Mouse (Mus musculus): ENCODE data around the gene Hist1h1a. TPM values are rescaled to one million over a fixed set of nuclear protein-coding genes. Genes with fewer than 3 reads are reported as not detected.
A peak's percentile ranks its signal among the peaks of the same experiment; 100 is the strongest.
"Not testable (repeated sequence)": the region's sequence is repeated elsewhere in the genome, so short reads cannot be mapped to it uniquely, and the experiment has no call there.

Hist1h1a gene
- polyA plus RNA-seq, 1 experiment from 2014 or later = 2.7 TPM

DNA sequence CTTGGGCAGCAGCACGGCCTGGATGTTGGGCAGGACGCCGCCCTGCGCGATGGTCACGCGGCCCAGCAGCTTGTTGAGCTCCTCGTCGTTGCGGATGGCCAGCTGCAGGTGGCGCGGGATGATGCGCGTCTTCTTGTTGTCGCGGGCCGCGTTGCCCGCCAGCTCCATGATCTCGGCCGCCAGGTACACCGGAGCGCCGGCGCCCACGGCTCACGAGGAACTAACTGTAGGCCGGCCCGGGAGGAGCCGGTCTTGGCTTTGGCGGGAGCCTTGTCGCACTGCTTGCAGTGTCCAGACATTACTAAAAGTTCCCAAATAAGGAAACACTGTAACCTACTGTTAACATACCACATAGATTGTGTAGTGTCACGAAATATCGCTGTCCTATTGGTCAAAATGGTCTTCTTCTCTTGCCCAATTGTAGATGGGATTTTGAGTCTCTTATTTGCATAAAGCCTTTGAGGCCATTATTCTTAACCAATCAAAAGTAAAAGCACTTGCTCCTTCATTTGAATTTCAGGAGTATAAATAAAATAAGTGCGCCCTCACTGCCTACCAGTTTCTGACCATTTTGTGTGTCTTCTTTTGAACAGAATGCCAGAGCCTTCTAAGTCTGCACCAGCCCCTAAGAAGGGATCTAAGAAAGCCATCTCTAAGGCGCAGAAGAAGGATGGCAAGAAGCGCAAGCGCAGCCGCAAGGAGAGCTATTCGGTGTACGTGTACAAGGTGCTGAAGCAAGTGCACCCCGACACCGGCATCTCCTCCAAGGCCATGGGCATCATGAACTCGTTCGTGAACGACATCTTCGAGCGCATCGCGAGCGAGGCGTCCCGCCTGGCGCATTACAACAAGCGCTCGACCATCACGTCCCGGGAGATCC lies 17.0 kb upstream of the Hist1h1a start, which contains the start of gene Hist1h2bb:
Hist1h2bb (plus strand) TSS at position 534 of the 880 bp plus-strand sequence.
- H3K9me3 ChIP-seq (replicated peaks); H3K36me3 ChIP-seq; H3K27me3 ChIP-seq (ENCODE audit: low read depth, poor library complexity, severe bottlenecking): not testable (repeated sequence)
- under 1% methylated on average over 44 of the region's 58 CpGs for WGBS
- Histone ChIP-seq H3K4me1 (peaks cover 36% of the 10 kb centered on the region), H3K4me3 (peak within 1 kb of the TSS; percentile 59), H3K27ac (replicated peaks) (peak within 1 kb of the TSS; percentile 97)
- DNase-seq (ENCODE audit: low spot score) = peak; percentile 79

DNA sequence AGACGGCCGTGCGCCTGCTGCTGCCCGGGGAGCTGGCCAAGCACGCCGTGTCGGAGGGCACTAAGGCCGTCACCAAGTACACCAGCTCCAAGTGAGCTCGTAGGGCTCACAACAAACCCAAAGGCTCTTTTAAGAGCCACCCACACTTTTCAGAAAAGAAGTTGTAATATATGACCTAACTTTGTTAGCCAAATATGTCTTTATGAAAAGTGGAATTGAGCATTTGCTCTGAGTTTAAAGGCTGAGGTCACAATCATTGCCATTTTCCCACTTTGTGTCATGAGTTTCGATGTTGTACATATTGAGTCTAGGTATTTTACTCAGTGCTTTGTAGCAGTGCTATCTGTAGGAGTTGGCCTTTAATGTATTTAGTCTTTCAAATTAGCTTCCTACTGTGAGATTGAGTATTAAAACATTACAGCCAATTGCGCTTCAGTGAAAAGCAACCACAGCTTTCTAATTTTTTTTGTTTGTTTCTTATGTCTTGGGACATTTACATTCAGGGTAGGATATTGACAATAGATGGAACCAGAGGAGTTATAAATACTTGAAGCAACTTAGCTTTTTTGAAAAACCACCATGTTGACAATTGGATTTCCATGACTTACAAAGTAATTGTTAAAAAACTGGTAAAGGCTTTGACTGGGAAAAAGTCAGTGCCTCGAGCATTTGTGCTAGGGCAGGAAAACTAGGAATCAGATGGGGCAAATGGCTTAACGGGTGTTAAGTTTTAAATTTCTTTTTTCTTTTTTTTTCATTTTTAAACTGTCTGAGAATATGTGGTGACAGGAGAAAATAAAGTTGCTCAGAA lies 16.2 kb upstream of the Hist1h1a start:
- peak overlapping the region; percentile 59 for H3K4me3 ChIP-seq
- H3K27me3 ChIP-seq (ENCODE audit: low read depth, poor library complexity, severe bottlenecking) = no peaks in the 10 kb centered on the region
- no peaks in the 10 kb centered on the region for H3K9me3 ChIP-seq (replicated peaks)
- WGBS = 2% methylated on average over 13 of the region's 13 CpGs
- DNase-seq (ENCODE audit: low spot score) = peak; percentile 32
- H3K4me1 ChIP-seq = peaks cover 35% of the 10 kb centered on the region
- H3K27ac ChIP-seq (replicated peaks) = peak overlapping the region; percentile 97
- H3K36me3 ChIP-seq = no peaks in the 10 kb centered on the region

- Histone ChIP-seq H3K4me1 (peaks cover 38% of the 10 kb centered on the region), H3K9me3 (replicated peaks) (no peaks in the 10 kb centered on the region), H3K27ac (replicated peaks) (peak overlapping the region; percentile 97), H3K36me3 (no peaks in the 10 kb centered on the region), H3K4me3 (peak overlapping the region; percentile 59), H3K27me3 (ENCODE audit: low read depth, poor library complexity, severe bottlenecking) (no peaks in the 10 kb centered on the region)
- DNase-seq (ENCODE audit: low spot score) = peak; percentile 50
- 10% methylated on average over 4 of the region's 4 CpGs for WGBS
Measured at GRCm38 (mm10) chr13:23747892-23748288, 15.6 kb upstream of the Hist1h1a start.

DNA sequence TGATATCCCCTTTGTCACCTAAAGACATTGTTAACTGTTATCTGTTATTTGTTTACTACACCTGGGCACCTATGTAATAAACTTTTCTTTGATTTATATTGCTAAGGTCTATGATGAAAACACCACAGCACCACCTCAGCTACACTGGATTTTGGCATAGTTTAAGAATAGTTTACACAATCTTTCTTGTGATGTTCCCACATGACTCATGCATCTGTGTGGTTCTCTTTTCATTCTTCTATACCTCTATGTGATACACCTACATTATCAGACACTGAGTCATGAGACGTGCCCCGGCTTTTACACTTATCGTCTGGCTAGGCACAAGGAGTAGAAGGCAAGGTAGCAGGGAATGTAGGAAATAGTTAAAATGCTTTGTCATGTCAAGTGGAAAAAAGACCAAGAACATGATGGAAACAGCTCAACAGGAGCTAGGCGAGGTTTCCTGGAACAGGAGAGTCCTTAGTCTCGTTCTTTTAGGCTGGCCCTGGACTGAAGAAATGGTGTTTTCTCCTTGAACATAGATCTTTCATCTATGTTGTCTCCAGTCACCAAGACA lies 13.8 kb upstream of the Hist1h1a start:
- Histone ChIP-seq H3K27ac (replicated peaks) (peak overlapping the region; percentile 97), H3K27me3 (ENCODE audit: low read depth, poor library complexity, severe bottlenecking) (no peaks in the 10 kb centered on the region), H3K4me1 (peaks cover 32% of the 10 kb centered on the region), H3K4me3 (no peak overlapping the region), H3K36me3 (no peaks in the 10 kb centered on the region), H3K9me3 (replicated peaks) (no peaks in the 10 kb centered on the region)
- 91% methylated on average over 5 of the region's 5 CpGs for WGBS
- no peak for DNase-seq (ENCODE audit: low spot score)

GRCm38 (mm10) chr13:23750839-23751477 lies 12.5 kb upstream of the Hist1h1a start, which contains the start of gene Hist1h2ab:
Hist1h2ab (plus strand) TSS chr13:23751126.
- peak; percentile 81 for DNase-seq (ENCODE audit: low spot score)
- not testable (repeated sequence) for H3K9me3 ChIP-seq (replicated peaks); H3K27me3 ChIP-seq (ENCODE audit: low read depth, poor library complexity, severe bottlenecking); H3K36me3 ChIP-seq
- Histone ChIP-seq H3K4me3 (peak within 1 kb of the TSS; percentile 54), H3K27ac (replicated peaks) (peak within 1 kb of the TSS; percentile 97), H3K4me1 (peaks cover 29% of the 10 kb centered on the region)
- WGBS = 1% methylated on average over 35 of the region's 47 CpGs

GRCm38 (mm10) chr13:23751478-23751956 lies 11.9 kb upstream of the Hist1h1a start:
- no peaks in the 10 kb centered on the region for H3K27me3 ChIP-seq (ENCODE audit: low read depth, poor library complexity, severe bottlenecking)
- under 1% methylated on average over 11 of the region's 11 CpGs for WGBS
- no peak for DNase-seq (ENCODE audit: low spot score)

GRCm38 (mm10) chr13:23752067-23752741 lies 11.3 kb upstream of the Hist1h1a start, which contains the start of gene Hist1h3b:
Hist1h3b (plus strand) TSS chr13:23752267.
- H3K9me3 ChIP-seq (replicated peaks); H3K36me3 ChIP-seq; H3K27me3 ChIP-seq (ENCODE audit: low read depth, poor library complexity, severe bottlenecking): not testable (repeated sequence)
- WGBS = under 1% methylated on average over 23 of the region's 47 CpGs
- peak within 1 kb of the TSS; percentile 54 for H3K4me3 ChIP-seq
- peak; percentile 92 for DNase-seq (ENCODE audit: low spot score)
- H3K4me1 ChIP-seq = peaks cover 27% of the 10 kb centered on the region
- peak within 1 kb of the TSS; percentile 97 for H3K27ac ChIP-seq (replicated peaks)

More at GRCm38 (mm10) chr13:23751478-23751956, 11.9 kb upstream of the Hist1h1a start:
- Histone ChIP-seq H3K36me3 (no peaks in the 10 kb centered on the region), H3K27ac (replicated peaks) (peak overlapping the region; percentile 97), H3K4me1 (peaks cover 29% of the 10 kb centered on the region), H3K9me3 (replicated peaks) (no peaks in the 10 kb centered on the region), H3K4me3 (peak overlapping the region; percentile 54)

DNA sequence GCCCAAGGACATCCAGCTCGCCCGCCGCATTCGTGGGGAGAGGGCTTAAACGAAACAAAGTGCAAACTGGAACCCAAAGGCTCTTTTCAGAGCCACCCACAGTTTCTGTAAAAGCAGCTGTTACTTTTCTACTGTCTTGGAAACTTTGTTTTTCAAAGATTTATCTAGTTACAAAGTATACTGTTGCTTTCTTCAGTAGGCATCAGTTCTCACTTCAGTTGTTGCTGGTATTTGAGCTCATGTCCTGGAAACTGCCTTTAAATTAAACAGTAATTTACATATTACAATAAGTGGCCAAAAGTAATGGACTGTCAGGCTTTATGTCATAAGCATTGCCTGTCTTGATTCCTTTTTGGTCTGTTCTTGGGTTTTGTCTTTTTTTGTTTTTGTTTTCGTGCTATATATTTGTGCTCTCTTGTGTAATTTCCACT lies 10.7 kb upstream of the Hist1h1a start:
- Histone ChIP-seq H3K27me3 (ENCODE audit: low read depth, poor library complexity, severe bottlenecking) (no peaks in the 10 kb centered on the region), H3K9me3 (replicated peaks) (no peaks in the 10 kb centered on the region), H3K4me3 (peak overlapping the region; percentile 51), H3K36me3 (no peaks in the 10 kb centered on the region), H3K4me1 (peaks cover 27% of the 10 kb centered on the region), H3K27ac (replicated peaks) (peak overlapping the region; percentile 92)
- no peak for DNase-seq (ENCODE audit: low spot score)
- 2% methylated on average over 6 of the region's 6 CpGs for WGBS

DNA sequence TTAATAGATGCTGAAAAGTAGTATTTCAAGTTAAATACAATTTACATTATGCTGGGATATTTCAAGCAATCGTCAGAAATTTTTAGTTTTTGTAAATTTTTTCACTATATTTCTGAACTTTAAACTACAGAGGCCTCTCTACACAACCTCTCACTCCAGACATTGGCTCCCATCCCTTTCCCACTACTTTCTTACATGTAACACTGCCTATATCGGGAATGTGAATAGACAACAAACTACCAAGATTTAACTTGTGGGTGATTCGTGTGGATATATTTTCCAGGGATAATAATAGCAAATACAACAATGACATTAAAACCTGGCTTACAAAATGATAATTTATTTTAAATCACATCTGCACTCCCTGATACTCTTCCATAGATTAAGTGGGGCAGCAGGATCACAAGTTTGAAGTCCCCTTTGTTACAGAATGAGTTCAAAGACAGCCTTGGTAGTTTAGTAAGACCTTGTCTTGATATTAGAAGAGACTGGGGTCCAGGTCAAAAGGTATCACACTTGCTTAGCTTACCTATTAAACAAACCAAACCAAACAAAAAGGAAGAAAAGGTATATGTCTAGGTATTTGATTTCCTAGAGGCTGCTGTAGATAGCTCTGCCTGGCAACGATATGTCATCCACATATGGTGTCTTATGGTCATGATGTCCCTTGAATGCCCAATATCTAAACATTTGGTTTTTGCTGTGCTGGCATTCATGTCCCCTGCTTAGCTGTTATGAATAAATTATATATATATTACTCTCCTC lies 10.0 kb upstream of the Hist1h1a start:
- no peaks in the 10 kb centered on the region for H3K36me3 ChIP-seq
- no peaks in the 10 kb centered on the region for H3K9me3 ChIP-seq (replicated peaks)
- no peaks in the 10 kb centered on the region for H3K27me3 ChIP-seq (ENCODE audit: low read depth, poor library complexity, severe bottlenecking)
- WGBS = 63% methylated on average over 4 of the region's 4 CpGs
- peak overlapping the region; percentile 92 for H3K27ac ChIP-seq (replicated peaks)
- no peak for DNase-seq (ENCODE audit: low spot score)
- peaks cover 23% of the 10 kb centered on the region for H3K4me1 ChIP-seq
- H3K4me3 ChIP-seq = peak overlapping the region; percentile 51

- no peak for DNase-seq (ENCODE audit: low spot score)
- Histone ChIP-seq H3K4me1 (peaks cover 28% of the 10 kb centered on the region), H3K27me3 (ENCODE audit: low read depth, poor library complexity, severe bottlenecking) (no peaks in the 10 kb centered on the region), H3K4me3 (no peak overlapping the region), H3K36me3 (no peaks in the 10 kb centered on the region), H3K27ac (replicated peaks) (peak overlapping the region; percentile 92), H3K9me3 (replicated peaks) (no peaks in the 10 kb centered on the region)
Measured at GRCm38 (mm10) chr13:23755000-23755399, 8.5 kb upstream of the Hist1h1a start.

DNA sequence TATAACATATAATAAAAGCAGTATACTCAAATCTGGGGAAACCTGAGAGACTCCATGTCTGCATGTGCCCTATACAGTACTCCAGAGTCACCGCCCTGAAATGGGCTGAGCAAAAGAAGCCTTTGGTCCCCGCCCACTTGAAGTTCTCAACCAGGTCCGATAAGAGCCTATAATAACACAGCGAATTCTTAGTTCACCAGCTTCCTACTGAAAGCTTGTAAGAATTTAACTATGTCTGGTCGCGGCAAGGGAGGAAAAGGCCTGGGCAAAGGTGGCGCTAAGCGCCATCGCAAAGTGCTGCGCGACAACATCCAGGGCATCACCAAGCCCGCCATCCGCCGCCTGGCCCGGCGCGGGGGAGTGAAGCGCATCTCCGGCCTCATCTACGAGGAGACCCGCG lies 6.7 kb upstream of the Hist1h1a start, which contains the start of gene Hist1h4b:
Hist1h4b (plus strand) TSS at position 224 of the 400 bp plus-strand sequence.
- Histone ChIP-seq H3K27ac (replicated peaks) (peak within 1 kb of the TSS; percentile 92), H3K36me3 (no peaks in the 10 kb centered on the region)
- under 1% methylated on average over 20 of the region's 22 CpGs for WGBS

More for the DNA sequence above, 6.7 kb upstream of the Hist1h1a start, which contains the start of gene Hist1h4b:
- DNase-seq (ENCODE audit: low spot score) = peak; percentile 89
- no peaks in the 10 kb centered on the region for H3K27me3 ChIP-seq (ENCODE audit: low read depth, poor library complexity, severe bottlenecking)
- H3K4me1 ChIP-seq = peaks cover 36% of the 10 kb centered on the region
- H3K9me3 ChIP-seq (replicated peaks) = no peaks in the 10 kb centered on the region
- peak within 1 kb of the TSS; percentile 53 for H3K4me3 ChIP-seq

Data from midbrain, embryonic 10.5 days (tissue).